Mouse (Mus musculus) neural tube, embryonic 14.5 days (tissue): Measurements from ENCODE around the gene Dclk2. TPM values are rescaled to one million over a fixed set of nuclear protein-coding genes. Genes with fewer than 3 reads are reported as not detected.
A peak's percentile ranks its signal among the peaks of the same experiment; 100 is the strongest.

Experiments used
- ATAC-seq: fragments of 200-750 bp; cut with Nextera tagmentation; 2 replicates; pipeline ENCODE4 v1.8.0; 2017; ENCODE audit warnings: low read depth, mild to moderate bottlenecking, moderate TSS enrichment, moderate library complexity
- H3K27ac ChIP-seq: fragments of 300-500 bp; sonication (generic); 2 replicates; pipeline ENCODE4 v1.5.1; 2014; ENCODE audit warnings: low read depth, mild to moderate bottlenecking, control low read depth, low read length, moderate library complexity, mixed read lengths
- H3K27me3 ChIP-seq: fragments of 300-500 bp; sonication (generic); 2 replicates; pipeline ENCODE4 v1.6.1; 2014; ENCODE audit warnings: low read length; ENCODE audit not compliant: control insufficient read depth, insufficient read depth
- H3K36me3 ChIP-seq: fragments of 300-500 bp; sonication (generic); 2 replicates; pipeline ENCODE4 v1.6.1; 2014; ENCODE audit warnings: low read length, mixed read lengths; ENCODE audit not compliant: control insufficient read depth, insufficient read depth
- H3K4me1 ChIP-seq: fragments of 300-500 bp; sonication (generic); 2 replicates; pipeline ENCODE4 v1.6.1; 2014; ENCODE audit warnings: low read length; ENCODE audit not compliant: control insufficient read depth, insufficient read depth
- H3K4me2 ChIP-seq: fragments of 300-500 bp; sonication (generic); 2 replicates; pipeline ENCODE4 v1.6.1; 2014; ENCODE audit warnings: mild to moderate bottlenecking, low read depth, low read length, control low read depth
- H3K4me3 ChIP-seq: fragments of 300-500 bp; sonication (generic); 2 replicates; pipeline ENCODE4 v1.5.1; 2014; ENCODE audit warnings: low read depth, low read length, control low read depth, mixed read lengths
- H3K9ac ChIP-seq: fragments of 300-500 bp; sonication (generic); replicated peaks from 2 replicates; pipeline ENCODE4 v1.6.1; 2014; ENCODE audit warnings: low read depth, mild to moderate bottlenecking, control low read depth, low read length, mixed read lengths
- H3K9me3 ChIP-seq: fragments of 300-500 bp; sonication (generic); 2 replicates; pipeline ENCODE4 v1.6.1; 2016; ENCODE audit warnings: low read length; ENCODE audit not compliant: control insufficient read depth
- WGBS: fragments of 180-500 bp; shearing (Covaris S2); extraction: QIAGEN DNeasy Blood & Tissue Kit; methylation state at CpG from one replicate; pipeline ENCODE4 v1.1.7; 2014; 5-methylcytosine and 5-hydroxymethylcytosine counted together
- polyA plus RNA-seq: library from polyadenylated mRNA; unstranded; fragments of >200 nt; fragmentation: Nextera tagmentation; extraction: Ambion mirVana; gene quantifications from 2 replicates; pipeline ENCODE4 v1.2.1, GENCODE M21; 2014

Gene Dclk2
- polyA plus RNA-seq, 1 experiment from 2014 or later, result 75.5 TPM

DNA sequence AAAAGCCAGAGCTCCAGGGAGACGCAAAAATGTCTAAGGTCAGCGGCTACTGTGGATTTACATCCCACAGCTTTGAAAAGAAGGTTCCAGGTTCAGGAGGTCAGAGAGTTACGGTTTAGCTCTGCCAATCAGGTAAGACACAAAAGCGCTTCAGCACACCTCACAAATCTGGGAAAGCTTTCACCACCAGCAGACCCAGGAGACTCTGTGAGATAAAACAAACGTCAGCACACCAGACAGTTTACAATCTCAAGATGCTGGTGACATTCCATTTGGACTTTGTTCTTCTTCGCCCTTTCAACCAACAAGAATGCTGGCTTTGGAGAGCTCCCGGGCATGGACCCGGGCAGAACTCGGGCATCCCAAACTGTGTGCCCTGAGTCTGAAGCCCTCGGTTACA, 100.3 kb downstream of the Dclk2 start:
- Histone ChIP-seq H3K4me2 (no peak overlapping the region), H3K9ac (no peak overlapping the region), H3K4me3 (no peak overlapping the region), H3K36me3 (0 out of 2 replicates have a peak, but pooled peaks cover 5% of the 10 kb centered on the region), H3K9me3 (no peaks in the 10 kb centered on the region), H3K27ac (no peak overlapping the region), H3K4me1 (0 out of 2 replicates have a peak, but pooled peaks cover 3% of the 10 kb centered on the region), H3K27me3 (no peaks in the 10 kb centered on the region)
- 54% methylated on average over 10 of the region's 10 CpGs for WGBS
- no peak for ATAC-seq

DNA sequence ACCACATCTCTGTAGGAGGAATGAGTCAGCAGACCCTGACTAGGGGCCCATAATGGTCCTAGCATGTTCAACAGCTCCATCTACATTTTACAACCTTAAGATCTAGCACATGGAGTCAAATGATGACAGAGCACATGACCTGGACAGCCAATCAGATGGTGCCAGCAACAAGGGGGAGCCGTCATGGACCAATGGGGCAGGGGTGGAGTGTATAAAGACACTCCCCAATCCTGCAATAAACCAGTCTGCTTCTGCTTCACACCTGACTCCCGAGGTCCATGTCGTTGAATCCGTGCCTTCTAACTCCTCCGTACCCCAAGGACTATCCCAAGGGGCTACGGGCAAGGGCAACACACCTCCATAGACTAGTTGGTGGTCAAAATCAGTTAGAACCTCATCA, 101.3 kb downstream of the Dclk2 start:
- Histone ChIP-seq H3K4me3 (no peak overlapping the region), H3K4me2 (no peak overlapping the region), H3K27ac (no peak overlapping the region), H3K9ac (no peak overlapping the region), H3K9me3 (no peaks in the 10 kb centered on the region), H3K4me1 (0 out of 2 replicates have a peak, but pooled peaks cover 3% of the 10 kb centered on the region), H3K36me3 (peaks cover 11% of the 10 kb centered on the region; the same call in 1 of the 2 replicates), H3K27me3 (no peaks in the 10 kb centered on the region)
- 97% methylated on average over 6 of the region's 6 CpGs for WGBS
- no peak; the same call in 1 of the 2 replicates for ATAC-seq

DNA sequence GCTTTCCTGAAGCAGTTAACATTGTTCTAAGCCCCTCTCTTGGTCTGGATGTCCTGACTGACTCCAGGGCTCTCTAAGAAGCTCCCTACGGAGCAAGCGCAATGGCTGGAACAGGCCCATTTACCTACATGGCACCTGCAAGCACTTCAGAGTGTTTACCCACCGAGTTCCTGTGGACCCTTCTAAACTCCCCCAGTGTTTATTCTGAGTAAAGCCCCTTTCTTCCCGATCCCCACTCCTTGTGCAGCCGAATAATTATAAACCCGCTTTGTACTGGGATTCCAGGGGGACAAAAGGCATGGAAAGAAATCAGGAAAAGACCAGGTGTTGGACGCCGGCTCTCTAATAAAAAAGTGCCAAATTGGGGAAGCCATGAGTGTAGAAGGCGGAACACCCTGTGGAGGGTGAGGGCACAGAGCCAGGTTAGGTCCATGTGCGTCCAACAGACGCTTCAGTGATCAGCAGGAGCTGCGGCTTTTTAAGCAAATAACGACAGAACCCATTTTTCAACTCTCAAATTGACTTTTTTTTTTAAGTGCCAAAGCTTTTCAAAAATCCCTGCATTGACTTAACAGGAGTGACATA, 102.6 kb downstream of the Dclk2 start:
- Histone ChIP-seq H3K9ac (no peak overlapping the region), H3K4me1 (0 out of 2 replicates have a peak, but pooled peaks cover 3% of the 10 kb centered on the region), H3K27ac (peak overlapping the region; percentile 48; the same call in 1 of the 2 replicates), H3K9me3 (no peaks in the 10 kb centered on the region), H3K4me3 (no peak overlapping the region), H3K36me3 (peaks cover 13% of the 10 kb centered on the region; the same call in 1 of the 2 replicates), H3K27me3 (no peaks in the 10 kb centered on the region), H3K4me2 (no peak overlapping the region)
- ATAC-seq, result no peak
- WGBS, result 58% methylated on average over 13 of the region's 13 CpGs

DNA sequence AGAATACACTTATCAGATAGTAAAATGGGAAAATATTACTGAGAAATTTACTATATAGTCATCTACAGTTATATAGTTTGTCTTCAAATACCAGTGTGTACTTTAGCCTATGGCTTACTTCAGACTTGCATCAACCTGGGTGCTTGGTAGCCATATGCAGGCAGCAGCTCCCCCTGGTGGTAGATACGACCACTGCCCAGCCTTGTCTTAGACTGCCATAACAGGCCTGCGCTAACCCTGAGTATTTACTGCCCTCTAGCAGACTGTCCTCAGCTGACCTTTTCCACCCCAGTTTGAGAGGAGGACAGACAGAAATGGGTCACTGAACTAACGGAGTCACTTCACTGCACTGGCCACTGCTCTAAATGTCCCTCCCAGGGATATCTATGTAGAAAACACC, 108.0 kb downstream of the Dclk2 start:
- no peak overlapping the region for H3K4me2 ChIP-seq
- H3K9me3 ChIP-seq, result no peaks in the 10 kb centered on the region
- H3K4me1 ChIP-seq, result no peaks in the 10 kb centered on the region
- no peak overlapping the region for H3K27ac ChIP-seq
- no peak overlapping the region for H3K4me3 ChIP-seq
- 20% methylated on average over 3 of the region's 3 CpGs for WGBS
- peaks cover 13% of the 10 kb centered on the region; the same call in 1 of the 2 replicates for H3K36me3 ChIP-seq
- H3K9ac ChIP-seq, result no peak overlapping the region
- no peaks in the 10 kb centered on the region for H3K27me3 ChIP-seq
- peak; percentile 90 for ATAC-seq

GRCm38 (mm10) chr3:86810908-86811307, 109.7 kb downstream of the Dclk2 start:
- Histone ChIP-seq H3K4me3 (no peak overlapping the region), H3K36me3 (peaks cover 11% of the 10 kb centered on the region; the same call in 1 of the 2 replicates), H3K4me2 (no peak overlapping the region), H3K9ac (no peak overlapping the region), H3K27ac (no peak overlapping the region), H3K4me1 (no peaks in the 10 kb centered on the region), H3K9me3 (no peaks in the 10 kb centered on the region), H3K27me3 (no peaks in the 10 kb centered on the region)
- no peak for ATAC-seq
- 84% methylated on average over 5 of the region's 5 CpGs for WGBS

- Histone ChIP-seq H3K4me1 (no peaks in the 10 kb centered on the region), H3K9ac (no peak overlapping the region), H3K36me3 (peaks cover 13% of the 10 kb centered on the region; the same call in 1 of the 2 replicates), H3K27ac (no peak overlapping the region), H3K9me3 (no peaks in the 10 kb centered on the region), H3K27me3 (no peaks in the 10 kb centered on the region), H3K4me3 (no peak overlapping the region), H3K4me2 (no peak overlapping the region)
- no peak for ATAC-seq
- 57% methylated on average over 2 of the region's 2 CpGs for WGBS
These were observed 111.0 kb downstream of the Dclk2 start for GRCm38 (mm10) chr3:86809646-86810045.

GRCm38 (mm10) chr3:86809199-86809598, 111.5 kb downstream of the Dclk2 start:
- ATAC-seq, result no peak
- Histone ChIP-seq H3K4me3 (no peak overlapping the region), H3K9ac (no peak overlapping the region), H3K4me1 (no peaks in the 10 kb centered on the region), H3K36me3 (peaks cover 8% of the 10 kb centered on the region; the same call in 1 of the 2 replicates), H3K4me2 (no peak overlapping the region), H3K9me3 (no peaks in the 10 kb centered on the region), H3K27ac (no peak overlapping the region), H3K27me3 (no peaks in the 10 kb centered on the region)
- 82% methylated on average over 9 of the region's 9 CpGs for WGBS

- Histone ChIP-seq H3K36me3 (0 out of 2 replicates have a peak, but pooled peaks cover 8% of the 10 kb centered on the region), H3K4me1 (no peaks in the 10 kb centered on the region), H3K9ac (no peak overlapping the region), H3K27me3 (no peaks in the 10 kb centered on the region), H3K9me3 (no peaks in the 10 kb centered on the region), H3K4me2 (no peak overlapping the region), H3K27ac (no peak overlapping the region), H3K4me3 (no peak overlapping the region)
- ATAC-seq, result peak; percentile 56; the same call in 1 of the 2 replicates
- WGBS, result 72% methylated on average over 14 of the region's 14 CpGs
These were observed 112.7 kb downstream of the Dclk2 start for GRCm38 (mm10) chr3:86807750-86808467.

- Histone ChIP-seq H3K4me1 (peaks cover under 1% of the 10 kb centered on the region; the same call in 1 of the 2 replicates), H3K4me3 (no peak overlapping the region), H3K9ac (no peak overlapping the region), H3K4me2 (no peak overlapping the region), H3K36me3 (0 out of 2 replicates have a peak, but pooled peaks cover 8% of the 10 kb centered on the region), H3K27me3 (no peaks in the 10 kb centered on the region), H3K27ac (no peak overlapping the region), H3K9me3 (no peaks in the 10 kb centered on the region)
- 92% methylated on average over 9 of the region's 9 CpGs for WGBS
- ATAC-seq, result no peak
These were observed 113.8 kb downstream of the Dclk2 start for GRCm38 (mm10) chr3:86806834-86807233.
